Comparison of ENCODE assay signal across 9 mouse cellular contexts in genomic region chr4:154638320-154638886, GRCm38 (mm10). TPM values are rescaled to one million over a fixed set of nuclear protein-coding genes. Genes with fewer than 3 reads are reported as not detected.
DNase-seq lines count a peak whose midpoint lies in the region; ATAC-seq and TF ChIP-seq lines count a peak whose summit lies in the region.
"Had no signal": no experiment of that assay in that cellular context is flagged by ENCODE, and none has a peak within 500 bp of the region (broad histone marks: within the 10 kb centered on the region; RNA-seq: fewer than 3 reads in every experiment).

No protein-coding gene starts in this region.

- peaks cover 24% of the 10 kb centered on the region for H3K27me3 ChIP-seq in forebrain, embryonic 16.5 days (replicated peaks; ENCODE audit: control insufficient read depth, insufficient read depth, low read length)
- H3K27me3 ChIP-seq in small intestine, adult 2 months (ENCODE audit: control insufficient read depth, insufficient read depth, low read length), result peaks cover 18% of the 10 kb centered on the region

- no peak for DNase-seq in lung, adult 2 months
- no peak for DNase-seq in lung, postnatal 36 days
- DNase-seq in kidney, postnatal 14 days, result peak; percentile 31
- DNase-seq in urinary bladder, postnatal 25 days (ENCODE audit: low spot score), result no peak
- no peak for DNase-seq in gastrocnemius, postnatal 14 days
- DNase-seq in cerebellum, postnatal 14 days, result no peak
- DNase-seq: left cerebral cortex, postnatal 4 days had no signal

- peak overlapping the region; percentile 84 for H3K27ac ChIP-seq in forebrain, embryonic 16.5 days (ENCODE audit: low read length)
- no peak overlapping the region for H3K27ac ChIP-seq in small intestine, adult 2 months (ENCODE audit: insufficient read depth, low read depth, low read length)

- TF ChIP-seq POLR2A in lung, adult 2 months (IDR thresholded peaks at IDR 0.05; ENCODE audit: borderline replicate concordance, extremely low read depth, low read depth, low read length), result no peak
- no peak for TF ChIP-seq POLR2A in small intestine, adult 2 months (IDR thresholded peaks at IDR 0.05; ENCODE audit: low read depth, low read length)

- peak overlapping the region; percentile 80 for H3K4me2 ChIP-seq in forebrain, embryonic 16.5 days (ENCODE audit: low read length)

- peak overlapping the region; percentile 78 for H3K9ac ChIP-seq in forebrain, embryonic 16.5 days (replicated peaks; ENCODE audit: low read depth, low read length)

- H3K4me1 ChIP-seq in lung, adult 2 months (ENCODE audit: control insufficient read depth, insufficient read depth, low read length), result 0 out of 2 replicates have a peak, but pooled peaks cover 2% of the 10 kb centered on the region
- H3K4me1 ChIP-seq in forebrain, embryonic 16.5 days (replicated peaks; ENCODE audit: control insufficient read depth, insufficient read depth, low read length), result peaks cover 66% of the 10 kb centered on the region
- no peaks in the 10 kb centered on the region for H3K4me1 ChIP-seq in small intestine, adult 2 months (ENCODE audit: control insufficient read depth, insufficient read depth, insufficient read length, low read length)

- H3K4me3 ChIP-seq in lung, adult 2 months (replicated peaks; ENCODE audit: extremely low read depth, low read depth, low read length), result peak overlapping the region; percentile 23
- H3K4me3 ChIP-seq in forebrain, embryonic 16.5 days (replicated peaks; ENCODE audit: low read length), result peak overlapping the region; percentile 51
- peak overlapping the region; percentile 71 for H3K4me3 ChIP-seq in small intestine, adult 2 months (ENCODE audit: low read depth, low read length)

- intact Hi-C loops in gastrocnemius, postnatal 14 days (cut with DNase I; ENCODE audit: low total_unique reads), result loop anchor here (2.0 kb wide), 1 partner anchor 192 kb away; no protein-coding TSS in a partner anchor

- no peaks in the 10 kb centered on the region for H3K36me3 ChIP-seq in forebrain, embryonic 16.5 days (ENCODE audit: control insufficient read depth, insufficient read depth)
- H3K36me3 ChIP-seq in small intestine, adult 2 months (ENCODE audit: control insufficient read depth, insufficient read depth, low read length), result no peaks in the 10 kb centered on the region

- 0 out of 2 replicates have a peak, but pooled peaks have one; percentile 14 for ATAC-seq in forebrain, embryonic 16.5 days

- no peaks in the 10 kb centered on the region for H3K9me3 ChIP-seq in forebrain, embryonic 16.5 days (ENCODE audit: control insufficient read depth, low read length)

- TF ChIP-seq CTCF in lung, adult 2 months (IDR thresholded peaks at IDR 0.05; ENCODE audit: insufficient read depth, low read length), result no peak
- TF ChIP-seq CTCF in small intestine, adult 2 months (IDR thresholded peaks at IDR 0.05; ENCODE audit: extremely low read depth, insufficient read length, insufficient replicate concordance, low read depth, low read length), result no peak

- WGBS in lung, adult 2 months, result 14% methylated on average over 14 of the region's 15 CpGs
- 7% methylated on average over 15 of the region's 15 CpGs for WGBS in forebrain, embryonic 16.5 days
- 28% methylated on average over 15 of the region's 15 CpGs for WGBS in small intestine, adult 2 months

RNA-seq across cellular contexts. Expression of gene Prdm16, which starts 1.7 kb away (rescaled TPM):
- polyA plus RNA-seq in lung, adult 2 months (2012; rRNA removed), result 17.7 and 18.3 TPM in 2 replicates
- polyA plus RNA-seq in forebrain, embryonic 16.5 days (2015; fragmentation: Nextera tagmentation; extraction: Ambion mirVana), result 29.8 and 35.0 TPM in 2 replicates
- polyA plus RNA-seq in small intestine, adult 2 months (2012; rRNA removed), result 4.9 and 15.5 TPM in 2 replicates
- total RNA-seq in gastrocnemius, postnatal 14 days (2021), result 1 to 10 TPM; 1.2 to 3.5 TPM

RNA-seq across cellular contexts. Expression of gene Actrt2, which starts 29.3 kb away (rescaled TPM):
- not detected in 2 replicates for polyA plus RNA-seq in lung, adult 2 months (2012; rRNA removed)
- polyA plus RNA-seq in forebrain, embryonic 16.5 days (2015; fragmentation: Nextera tagmentation; extraction: Ambion mirVana), result not detected in 2 replicates
- polyA plus RNA-seq in small intestine, adult 2 months (2012; rRNA removed), result not detected in 2 replicates
- total RNA-seq in gastrocnemius, postnatal 14 days (2021), result not detected
- total RNA-seq: left cerebral cortex, postnatal 4 days had no signal
